Mouse (Mus musculus): ENCODE measurements around the gene Dffb. TPM values are rescaled to one million over a fixed set of nuclear protein-coding genes. Genes with fewer than 3 reads are reported as not detected.

Gene Dffb
- polyA plus RNA-seq, 1 experiment: 18.6 TPM

DNA sequence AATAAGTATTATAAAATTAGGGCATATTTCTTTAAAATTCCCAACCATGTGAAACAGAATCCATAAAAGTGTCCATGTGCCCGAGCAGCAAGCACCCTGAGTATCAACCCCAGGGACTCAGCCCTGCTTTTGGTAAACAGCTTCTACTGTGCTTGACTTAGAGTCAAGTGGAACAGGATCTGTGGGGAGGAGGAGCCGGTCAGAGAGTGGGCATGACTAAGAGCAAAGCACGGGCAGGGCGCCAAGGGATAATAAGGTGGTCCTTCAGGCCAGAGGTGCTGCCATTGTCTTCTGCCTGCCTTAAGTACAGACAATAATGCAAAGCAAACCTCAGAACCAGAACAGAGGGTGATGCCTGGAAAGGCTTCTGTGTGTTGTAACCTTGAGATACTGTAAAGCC lies 32.8 kb upstream of the Dffb start:
- DNase-seq (ENCODE audit: low read depth): no peak
- TF ChIP-seq POLR2A (IDR thresholded peaks at IDR 0.05; ENCODE audit: borderline replicate concordance, extremely low read depth, insufficient read depth, insufficient read length, poor library complexity, severe bottlenecking) (no peak), CTCF (IDR thresholded peaks at IDR 0.05; ENCODE audit: borderline replicate concordance, extremely low read depth, insufficient read depth, insufficient read length) (no peak)

DNA sequence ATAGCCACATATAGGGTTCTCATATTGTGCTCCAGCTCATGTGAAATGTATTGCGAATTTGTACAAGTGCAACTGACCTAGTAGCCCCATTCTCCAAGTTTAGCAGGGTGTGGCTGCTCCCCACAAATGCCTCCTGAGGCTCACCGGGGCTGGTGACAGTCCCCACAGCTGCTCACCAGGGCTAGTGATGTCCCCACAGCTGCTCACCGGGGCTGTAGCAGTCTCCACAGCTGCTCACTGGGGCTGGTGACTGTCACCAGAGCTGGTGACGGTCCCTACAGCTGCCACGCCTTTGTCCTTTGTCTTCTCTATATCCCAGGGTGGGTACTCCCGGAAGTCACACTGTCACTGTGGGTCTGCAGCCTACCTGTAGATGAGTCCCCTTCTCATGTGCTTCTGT lies 31.3 kb upstream of the Dffb start:
- TF ChIP-seq CTCF (IDR thresholded peaks at IDR 0.05; ENCODE audit: borderline replicate concordance, extremely low read depth, insufficient read depth, insufficient read length): no peak
- TF ChIP-seq POLR2A (IDR thresholded peaks at IDR 0.05; ENCODE audit: borderline replicate concordance, extremely low read depth, insufficient read depth, insufficient read length, poor library complexity, severe bottlenecking): no peak

DNA sequence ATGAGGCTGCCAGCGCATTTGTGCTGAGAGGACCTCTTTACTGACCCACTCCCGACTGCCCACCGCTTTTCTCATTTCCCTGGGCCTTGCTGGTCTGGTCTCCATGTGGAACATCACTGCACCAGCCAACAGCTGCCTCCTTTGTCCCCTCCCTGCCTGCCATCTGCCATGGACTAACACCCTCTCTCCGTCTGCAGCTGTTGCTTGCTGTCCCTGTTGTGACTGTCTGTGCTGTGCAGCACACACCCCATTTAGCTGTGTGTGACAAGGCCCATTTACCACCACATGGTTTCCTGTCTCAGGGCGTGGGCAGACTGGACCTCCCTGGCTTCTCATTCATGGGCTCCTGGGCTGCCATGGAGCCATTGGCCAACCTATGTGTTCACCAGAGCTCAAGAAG lies 30.6 kb upstream of the Dffb start:
- DNase-seq (ENCODE audit: low read depth): no peak
- no peak for TF ChIP-seq CTCF (IDR thresholded peaks at IDR 0.05; ENCODE audit: borderline replicate concordance, extremely low read depth, insufficient read depth, insufficient read length)
- TF ChIP-seq POLR2A (IDR thresholded peaks at IDR 0.05; ENCODE audit: borderline replicate concordance, extremely low read depth, insufficient read depth, insufficient read length, poor library complexity, severe bottlenecking): no peak

More for the DNA sequence above, 31.3 kb upstream of the Dffb start:
- no peak for DNase-seq (ENCODE audit: low read depth)

DNA sequence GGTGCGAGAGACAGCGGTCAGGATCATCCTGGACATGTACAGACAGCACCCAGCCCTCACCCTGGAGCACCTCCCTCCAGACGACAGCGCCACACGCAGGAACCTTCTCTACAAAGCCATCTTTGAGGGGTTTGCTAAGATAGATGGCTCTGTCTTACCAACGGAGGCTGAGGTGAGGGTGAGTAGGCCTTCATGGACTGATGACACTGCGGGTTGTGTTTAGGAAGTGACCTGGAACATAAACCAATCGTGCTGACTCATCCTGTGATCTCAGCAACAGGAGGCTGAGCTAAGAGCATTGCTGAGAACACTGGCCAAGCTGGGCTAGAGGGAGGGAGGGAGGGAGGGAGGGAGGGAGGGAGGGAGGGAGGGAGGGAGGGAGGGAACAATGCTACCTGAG lies 18.6 kb upstream of the Dffb start:
- TF ChIP-seq CTCF (IDR thresholded peaks at IDR 0.05; ENCODE audit: borderline replicate concordance, extremely low read depth, insufficient read depth, insufficient read length) (no peak), POLR2A (IDR thresholded peaks at IDR 0.05; ENCODE audit: borderline replicate concordance, extremely low read depth, insufficient read depth, insufficient read length, poor library complexity, severe bottlenecking) (no peak)

DNA sequence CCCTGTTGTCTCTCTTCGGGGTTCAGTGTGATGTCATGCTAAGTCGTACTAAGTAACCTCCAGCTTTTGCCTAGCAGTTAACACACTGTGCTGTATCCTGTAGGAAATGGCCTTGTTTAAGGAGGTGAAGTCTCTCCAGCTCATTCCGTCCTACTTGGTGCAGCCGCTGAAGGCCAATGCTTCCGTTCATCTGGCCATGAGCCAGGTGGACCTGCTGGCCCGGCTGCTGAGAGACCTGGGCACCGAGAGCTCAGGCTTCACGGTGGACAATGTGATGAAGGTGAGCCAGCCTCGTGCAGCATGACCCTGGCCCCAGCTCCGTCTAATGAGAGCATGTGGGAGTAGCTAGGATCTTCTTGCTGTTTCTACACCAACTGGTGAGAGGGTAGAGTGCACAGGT lies 17.8 kb upstream of the Dffb start:
- no peak for DNase-seq (ENCODE audit: low read depth)
- TF ChIP-seq POLR2A (IDR thresholded peaks at IDR 0.05; ENCODE audit: borderline replicate concordance, extremely low read depth, insufficient read depth, insufficient read length, poor library complexity, severe bottlenecking): no peak
- no peak for TF ChIP-seq CTCF (IDR thresholded peaks at IDR 0.05; ENCODE audit: borderline replicate concordance, extremely low read depth, insufficient read depth, insufficient read length)

More for the DNA sequence above, 18.6 kb upstream of the Dffb start:
- DNase-seq (ENCODE audit: low read depth): no peak

DNA sequence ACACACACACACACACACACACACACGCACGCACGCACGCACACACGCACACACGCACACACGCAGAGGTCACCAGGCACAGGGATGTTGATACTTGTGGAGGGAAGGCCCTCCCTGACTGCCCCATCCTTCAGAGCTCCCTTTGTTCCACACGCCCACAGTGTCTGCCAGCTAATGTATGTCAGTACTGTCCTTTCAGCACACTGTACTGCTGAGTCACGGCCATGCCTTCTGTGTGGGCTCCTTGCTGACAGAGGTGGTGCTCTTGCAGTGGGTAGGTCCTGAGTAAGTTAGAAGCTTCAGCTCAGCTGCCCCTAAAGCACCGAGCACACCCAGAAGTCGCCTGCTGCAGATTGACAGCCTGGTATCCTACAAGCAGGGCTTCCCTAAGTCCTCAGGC lies 5.5 kb upstream of the Dffb start:
- DNase-seq (ENCODE audit: low read depth): no peak
- TF ChIP-seq CTCF (IDR thresholded peaks at IDR 0.05; ENCODE audit: borderline replicate concordance, extremely low read depth, insufficient read depth, insufficient read length) (no peak), POLR2A (IDR thresholded peaks at IDR 0.05; ENCODE audit: borderline replicate concordance, extremely low read depth, insufficient read depth, insufficient read length, poor library complexity, severe bottlenecking) (no peak)

DNA sequence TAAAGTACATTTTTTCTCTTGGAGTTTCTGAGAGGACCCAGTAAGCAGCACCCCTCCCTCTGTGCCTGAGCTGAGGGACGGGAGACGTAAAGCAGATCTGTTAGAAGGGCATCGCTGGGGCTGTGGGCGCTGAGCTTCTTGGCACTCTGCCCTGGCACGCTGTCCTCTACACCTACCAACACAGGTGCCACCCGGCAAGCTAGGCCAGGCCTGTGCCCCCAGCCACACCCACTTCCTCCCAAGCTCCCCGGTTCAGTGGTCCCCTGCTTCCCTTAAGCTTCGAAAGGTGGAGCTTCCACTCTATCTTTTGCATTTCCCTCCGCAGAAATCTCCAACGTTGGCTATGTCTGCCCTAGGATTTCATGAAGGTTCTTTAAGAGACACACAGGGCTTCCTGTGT lies 4.3 kb upstream of the Dffb start:
- DNase-seq (ENCODE audit: low read depth): no peak
- TF ChIP-seq POLR2A (IDR thresholded peaks at IDR 0.05; ENCODE audit: borderline replicate concordance, extremely low read depth, insufficient read depth, insufficient read length, poor library complexity, severe bottlenecking) (no peak), CTCF (IDR thresholded peaks at IDR 0.05; ENCODE audit: borderline replicate concordance, extremely low read depth, insufficient read depth, insufficient read length) (no peak)

DNA sequence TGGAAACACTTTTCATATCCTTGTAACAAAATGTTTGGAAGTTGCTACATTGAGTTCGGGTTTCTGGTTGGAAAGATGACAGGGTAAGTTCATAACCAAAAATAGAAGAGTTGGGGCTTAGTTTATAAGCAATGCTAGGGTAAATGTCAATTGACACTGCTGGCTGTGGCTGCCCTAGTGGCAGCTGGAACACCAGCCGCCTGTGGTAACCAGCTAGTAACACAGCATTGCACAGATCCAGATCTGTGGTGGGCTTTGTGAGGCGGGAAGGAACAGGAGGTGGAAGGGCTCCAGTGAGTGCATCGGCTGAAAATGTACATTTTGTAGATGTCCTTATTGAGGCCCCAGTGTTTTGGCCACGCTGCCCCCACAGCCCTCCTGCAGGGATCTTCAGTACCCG lies 842 bp upstream of the Dffb start:
- TF ChIP-seq CTCF (IDR thresholded peaks at IDR 0.05; ENCODE audit: borderline replicate concordance, extremely low read depth, insufficient read depth, insufficient read length) (no peak), POLR2A (IDR thresholded peaks at IDR 0.05; ENCODE audit: borderline replicate concordance, extremely low read depth, insufficient read depth, insufficient read length, poor library complexity, severe bottlenecking) (no peak)
- no peak for DNase-seq (ENCODE audit: low read depth)

DNA sequence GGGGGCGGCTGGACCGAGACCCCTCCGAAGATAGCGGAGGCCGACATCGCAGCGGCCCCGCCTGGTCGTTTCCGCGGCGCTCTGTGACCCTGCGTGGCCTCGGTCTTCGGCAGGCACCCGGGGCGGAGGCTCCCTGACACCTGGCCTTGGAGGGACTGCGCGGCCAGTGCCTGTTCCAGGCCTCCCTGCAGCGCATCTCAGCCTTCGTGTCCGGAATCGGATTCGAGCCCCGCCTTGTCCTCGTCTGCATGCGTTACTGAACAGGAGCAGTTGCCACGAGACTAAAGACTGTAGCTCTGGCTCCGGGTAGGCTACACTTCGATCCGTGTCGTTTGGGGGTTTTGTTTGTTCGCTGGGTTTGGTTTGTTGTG lies 351 bp upstream of the Dffb start:
- TF ChIP-seq CTCF (IDR thresholded peaks at IDR 0.05; ENCODE audit: borderline replicate concordance, extremely low read depth, insufficient read depth, insufficient read length) (no peak), POLR2A (IDR thresholded peaks at IDR 0.05; ENCODE audit: borderline replicate concordance, extremely low read depth, insufficient read depth, insufficient read length, poor library complexity, severe bottlenecking) (no peak)
- DNase-seq (ENCODE audit: low read depth): no peak

DNA sequence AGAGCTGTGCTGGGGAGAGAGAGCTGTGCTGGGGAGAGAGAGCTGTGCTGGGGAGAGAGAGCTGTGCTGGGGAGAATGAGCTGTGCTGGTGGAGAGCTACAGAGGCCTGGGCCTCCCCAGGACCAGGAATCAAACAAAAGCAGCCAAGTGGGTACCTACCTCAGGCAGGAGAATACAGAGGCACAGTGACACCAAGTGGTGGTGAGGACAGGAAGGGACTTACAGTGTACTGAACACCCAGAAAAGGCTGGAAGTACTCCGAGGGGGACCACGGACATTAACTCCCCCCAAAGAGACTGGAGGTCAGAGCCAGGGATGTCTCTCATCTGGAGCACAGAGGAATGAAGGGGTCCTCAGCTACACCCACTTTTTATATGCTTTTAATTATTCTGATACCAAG lies 6.9 kb downstream of the Dffb start:
- peak; percentile 49 for DNase-seq (ENCODE audit: low read depth)
- peak; percentile 23; the same call in 1 of the 2 replicates for TF ChIP-seq CTCF (IDR thresholded peaks at IDR 0.05; ENCODE audit: borderline replicate concordance, extremely low read depth, insufficient read depth, insufficient read length)
- TF ChIP-seq POLR2A (IDR thresholded peaks at IDR 0.05; ENCODE audit: borderline replicate concordance, extremely low read depth, insufficient read depth, insufficient read length, poor library complexity, severe bottlenecking): no peak

DNA sequence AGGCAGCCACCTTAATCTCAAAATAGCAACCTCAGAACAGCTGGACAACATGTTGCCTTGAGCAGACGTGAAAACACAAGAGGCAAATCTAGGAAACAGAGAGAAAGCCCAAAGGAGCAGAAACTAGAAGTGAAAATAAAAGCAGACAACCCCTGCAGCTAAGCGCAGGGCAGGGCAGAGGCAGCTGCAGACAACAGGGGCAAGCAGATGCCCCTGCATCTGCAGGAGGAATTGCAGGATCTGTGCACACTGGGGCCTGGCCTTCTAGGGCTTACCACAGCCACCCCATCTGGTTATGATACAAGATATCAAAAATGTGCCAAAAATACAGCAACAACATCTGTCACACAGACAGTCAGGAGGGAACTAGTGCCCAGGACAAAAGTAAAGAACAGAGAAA lies 7.4 kb downstream of the Dffb start:
- DNase-seq (ENCODE audit: low read depth): no peak
- TF ChIP-seq POLR2A (IDR thresholded peaks at IDR 0.05; ENCODE audit: borderline replicate concordance, extremely low read depth, insufficient read depth, insufficient read length, poor library complexity, severe bottlenecking) (no peak), CTCF (IDR thresholded peaks at IDR 0.05; ENCODE audit: borderline replicate concordance, extremely low read depth, insufficient read depth, insufficient read length) (no peak)

DNA sequence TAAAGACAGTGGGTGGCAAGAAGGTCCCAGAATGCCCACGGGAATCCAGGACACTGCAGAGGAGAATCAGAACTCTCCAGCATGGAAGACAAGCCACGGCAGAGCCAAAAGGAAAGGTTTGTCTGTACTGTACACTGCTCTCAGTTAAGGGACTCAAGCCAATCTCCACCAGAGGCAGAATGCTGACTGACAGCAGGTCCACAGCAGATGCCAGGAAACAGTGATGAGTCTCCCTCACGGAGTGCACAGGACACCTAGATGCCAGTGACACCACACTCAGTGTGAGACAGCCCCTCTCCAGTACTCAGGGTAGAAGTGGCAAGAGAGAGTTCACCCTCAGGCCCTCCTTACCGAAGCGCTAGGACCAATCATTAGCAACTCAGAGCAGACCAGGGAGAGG lies 8.3 kb downstream of the Dffb start:
- DNase-seq (ENCODE audit: low read depth): no peak
- no peak for TF ChIP-seq POLR2A (IDR thresholded peaks at IDR 0.05; ENCODE audit: borderline replicate concordance, extremely low read depth, insufficient read depth, insufficient read length, poor library complexity, severe bottlenecking)
- no peak for TF ChIP-seq CTCF (IDR thresholded peaks at IDR 0.05; ENCODE audit: borderline replicate concordance, extremely low read depth, insufficient read depth, insufficient read length)

DNA sequence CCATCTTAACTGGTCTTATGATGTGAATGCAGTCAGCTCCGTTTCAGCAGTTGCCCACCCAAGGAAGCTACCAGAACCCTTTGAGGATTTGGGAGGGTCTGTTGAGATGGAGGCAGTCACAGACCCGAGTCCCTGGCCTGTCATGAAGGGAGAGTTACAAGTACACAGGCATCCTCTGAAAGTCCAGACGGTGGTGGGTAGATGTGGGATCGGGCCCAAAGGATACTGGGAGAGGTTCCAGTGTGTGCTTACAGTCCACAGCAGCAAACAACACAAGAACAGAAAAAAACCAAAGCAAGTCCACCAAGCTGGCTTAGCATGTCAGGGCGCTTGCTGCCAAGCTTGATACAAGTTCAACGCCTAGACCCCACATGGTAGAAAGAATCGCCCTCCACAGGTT lies 12.3 kb downstream of the Dffb start:
- TF ChIP-seq POLR2A (IDR thresholded peaks at IDR 0.05; ENCODE audit: borderline replicate concordance, extremely low read depth, insufficient read depth, insufficient read length, poor library complexity, severe bottlenecking) (no peak), CTCF (IDR thresholded peaks at IDR 0.05; ENCODE audit: borderline replicate concordance, extremely low read depth, insufficient read depth, insufficient read length) (no peak)
- no peak for DNase-seq (ENCODE audit: low read depth)

Measured in brain, embryonic 14.5 days (tissue).